Mouse (Mus musculus) spleen, adult 2 months (tissue): Measurements from ENCODE around the gene Gas2l3.

ENCODE experiments used
- CTCF ChIP-seq: fragments of 200-500 bp; IDR thresholded peaks from 2 replicates; pipeline ENCODE4 v1.5.1; 2011; ENCODE audit warnings: mild to moderate bottlenecking, inconsistent platforms; ENCODE audit not compliant: insufficient read depth, insufficient read length, insufficient replicate concordance; ENCODE audit errors: extremely low read depth
- POLR2A ChIP-seq: fragments of 200-500 bp; IDR thresholded peaks from 2 replicates; pipeline ENCODE4 v1.6.1; 2011; ENCODE audit warnings: low read depth, low read length, inconsistent platforms

DNA sequence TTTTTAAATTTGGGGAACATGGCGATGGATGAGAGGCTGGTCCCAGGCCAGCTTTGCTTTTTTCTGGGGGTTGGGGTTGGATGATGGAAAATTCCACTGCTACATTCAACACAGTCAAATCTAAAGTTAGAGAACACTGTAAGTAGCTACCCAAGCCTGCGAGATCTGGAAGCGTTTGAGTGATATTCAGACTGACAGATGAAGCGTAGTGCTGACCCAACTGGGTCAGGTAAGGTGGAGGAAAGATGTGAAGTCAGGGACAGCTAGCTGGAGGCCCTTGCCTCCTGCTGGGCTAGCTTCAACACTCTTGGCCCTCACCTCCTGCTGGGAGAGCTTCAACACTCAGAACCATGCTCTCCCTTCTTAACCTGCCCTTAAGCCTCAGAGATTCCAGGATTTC, 38.8 kb downstream of the Gas2l3 start:
- TF ChIP-seq CTCF (no peak), POLR2A (no peak)
